Mouse (Mus musculus) erythroblast, embryonic 14.5 days (primary cell): Measurements from ENCODE around the gene Zfp689.

Experiments
- GATA1 ChIP-seq: IDR thresholded peaks from 2 replicates; pipeline ENCODE4 v1.6.1; 2012; ENCODE audit warnings: low read length, inconsistent platforms, mixed read lengths
- TAL1 ChIP-seq: IDR thresholded peaks from 3 replicates; pipeline ENCODE4 v1.6.1; 2012; ENCODE audit warnings: low read length, inconsistent platforms, mixed read lengths

DNA sequence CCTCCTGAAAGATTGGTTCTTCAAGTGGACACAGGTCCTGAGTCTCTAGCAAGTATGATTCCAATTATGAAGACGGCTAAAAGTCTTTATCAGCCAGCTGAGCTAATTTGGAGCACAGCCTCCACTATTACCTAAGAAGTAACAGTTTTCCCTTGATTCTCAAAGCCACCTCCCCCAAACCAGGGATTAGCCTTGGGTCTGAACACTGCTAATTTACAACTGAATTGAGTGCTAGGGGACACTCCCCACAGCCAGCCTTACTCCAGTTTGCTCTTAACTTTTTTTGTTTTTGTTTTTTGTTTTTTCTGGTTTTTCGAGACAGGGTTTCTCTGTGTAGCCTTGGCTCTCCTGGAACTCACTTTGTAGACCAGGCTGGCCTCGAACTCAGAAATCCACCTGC lies 16.2 kb upstream of the Zfp689 start:
- TF ChIP-seq GATA1 = no peak
- TF ChIP-seq TAL1 = no peak
